Mouse (Mus musculus) mesoderm, embryonic 11.5 days (tissue): ENCODE results near the gene Fpgs.

ENCODE experiments used
- DNase-seq: peaks from one replicate; pipeline ENCODE4 v3.0.0-alpha.2; 2012; ENCODE audit warnings: low read depth, low spot score

Fpgs gene

GRCm38 (mm10) chr2:32724832-32725790 lies 21.2 kb upstream of the Fpgs start:
- DNase-seq = no peak

GRCm38 (mm10) chr2:32724149-32724548 lies 20.2 kb upstream of the Fpgs start:
- no peak for DNase-seq

GRCm38 (mm10) chr2:32722581-32722980 lies 18.6 kb upstream of the Fpgs start:
- no peak for DNase-seq

GRCm38 (mm10) chr2:32722046-32722445 lies 18.1 kb upstream of the Fpgs start:
- DNase-seq = no peak

GRCm38 (mm10) chr2:32720681-32721229 lies 16.8 kb upstream of the Fpgs start, which contains the start of gene Sh2d3c:
Gene Sh2d3c (plus strand): TSS chr2:32721055.
- DNase-seq = no peak

- DNase-seq = no peak
Measured at GRCm38 (mm10) chr2:32720053-32720452, 16.1 kb upstream of the Fpgs start.

- DNase-seq = no peak
Measured at GRCm38 (mm10) chr2:32718761-32719160, 14.8 kb upstream of the Fpgs start.

GRCm38 (mm10) chr2:32714987-32715425 lies 11.1 kb upstream of the Fpgs start:
- DNase-seq = no peak

GRCm38 (mm10) chr2:32714117-32714986 lies 10.4 kb upstream of the Fpgs start:
- no peak for DNase-seq

GRCm38 (mm10) chr2:32712934-32713817 lies 9.2 kb upstream of the Fpgs start, which contains the start of gene Cdk9:
Gene Cdk9 (minus strand): TSS chr2:32713076.
- peak; percentile 91 for DNase-seq

GRCm38 (mm10) chr2:32712586-32712933 lies 8.6 kb upstream of the Fpgs start:
- peak; percentile 95 for DNase-seq

GRCm38 (mm10) chr2:32712108-32712551 lies 8.2 kb upstream of the Fpgs start:
- peak; percentile 66 for DNase-seq

GRCm38 (mm10) chr2:32711301-32712056 lies 7.5 kb upstream of the Fpgs start:
- no peak for DNase-seq

- DNase-seq = no peak
Measured at GRCm38 (mm10) chr2:32710425-32710824, 6.5 kb upstream of the Fpgs start.

GRCm38 (mm10) chr2:32709521-32710137 lies 5.7 kb upstream of the Fpgs start:
- DNase-seq = no peak

- DNase-seq = peak; percentile 88
Measured at GRCm38 (mm10) chr2:32708643-32709042, 4.7 kb upstream of the Fpgs start.

GRCm38 (mm10) chr2:32706971-32707370 lies 3.0 kb upstream of the Fpgs start:
- no peak for DNase-seq

GRCm38 (mm10) chr2:32705018-32705417 lies 1.1 kb upstream of the Fpgs start:
- DNase-seq = no peak

- no peak for DNase-seq
Measured at GRCm38 (mm10) chr2:32703046-32703445, 899 bp downstream of the Fpgs start.
